Mouse (Mus musculus) fat pad, adult 2 months (tissue): Measurements from ENCODE around the gene Slc38a5.

Experiments
- DNase-seq: peaks from one replicate; pipeline ENCODE4 v3.0.0-alpha.2; 2011; ENCODE audit warnings: low read depth, low spot score; ENCODE audit errors: extremely low read depth

The Slc38a5 gene

DNA sequence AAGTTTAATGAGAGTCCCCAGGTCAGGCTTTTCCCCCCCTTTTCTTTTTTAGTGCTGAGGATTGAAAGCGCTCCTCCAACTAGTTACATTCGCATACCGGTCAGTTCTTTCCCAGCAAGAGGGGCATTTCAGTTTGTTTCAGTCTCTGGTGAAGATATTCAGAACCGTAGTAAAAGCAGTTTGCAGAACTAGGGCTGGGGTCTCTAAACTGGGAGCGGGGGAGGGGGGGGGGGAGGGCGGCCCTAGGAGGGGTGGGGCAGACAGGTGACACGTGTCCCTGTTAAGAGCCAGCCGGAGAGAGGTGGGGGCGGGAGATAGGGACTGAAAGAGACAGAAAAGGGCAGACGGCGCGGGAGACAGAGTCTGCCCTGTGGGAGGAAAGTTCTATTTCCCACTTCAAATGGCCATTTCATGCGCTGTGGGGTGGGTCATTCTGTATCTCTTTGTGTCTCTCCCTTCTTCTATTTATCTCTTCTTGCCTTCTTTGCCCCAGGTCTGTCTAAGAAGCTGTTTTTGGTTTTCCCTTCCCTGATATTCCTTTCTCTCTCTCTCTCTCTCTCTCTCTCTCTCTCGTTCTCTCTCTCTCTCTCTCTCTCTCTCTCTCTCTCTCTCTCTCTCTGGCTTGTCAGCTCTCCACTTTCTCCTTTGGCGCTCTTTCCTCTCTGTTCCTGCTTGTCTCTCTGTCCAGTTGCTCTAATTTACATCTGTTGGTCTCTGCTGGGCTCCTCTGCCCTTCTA lies at the start of gene Slc38a5:
Slc38a5 (plus strand) TSS at position 51 of the 738 bp plus-strand sequence.
- DNase-seq, result no peak

GRCm38 (mm10) chrX:8222296-8222677 lies 48.6 kb upstream of the Slc38a5 start:
- no peak for DNase-seq

GRCm38 (mm10) chrX:8222678-8223421 lies 48.1 kb upstream of the Slc38a5 start:
- peak; percentile 89 for DNase-seq

DNA sequence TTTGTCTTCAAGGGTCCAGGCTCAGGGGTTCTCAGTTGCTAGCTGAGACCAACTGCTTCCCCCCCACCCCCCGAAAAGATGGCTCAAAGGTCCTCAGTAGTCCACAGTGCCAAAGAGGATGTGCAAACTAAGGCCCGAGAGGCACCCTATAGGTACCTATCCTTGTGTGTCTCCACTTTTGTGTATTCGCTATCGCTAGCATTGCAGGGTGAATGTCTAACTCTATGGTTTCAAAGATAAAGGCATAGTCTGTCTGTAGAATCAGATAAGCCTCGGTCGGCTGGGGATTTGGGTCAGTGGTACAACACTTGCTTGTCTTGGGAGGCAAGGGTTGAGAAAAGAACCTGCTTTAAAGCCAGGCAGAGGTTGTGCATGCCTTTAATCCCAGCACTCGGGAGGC lies 47.5 kb upstream of the Slc38a5 start:
- no peak for DNase-seq

DNA sequence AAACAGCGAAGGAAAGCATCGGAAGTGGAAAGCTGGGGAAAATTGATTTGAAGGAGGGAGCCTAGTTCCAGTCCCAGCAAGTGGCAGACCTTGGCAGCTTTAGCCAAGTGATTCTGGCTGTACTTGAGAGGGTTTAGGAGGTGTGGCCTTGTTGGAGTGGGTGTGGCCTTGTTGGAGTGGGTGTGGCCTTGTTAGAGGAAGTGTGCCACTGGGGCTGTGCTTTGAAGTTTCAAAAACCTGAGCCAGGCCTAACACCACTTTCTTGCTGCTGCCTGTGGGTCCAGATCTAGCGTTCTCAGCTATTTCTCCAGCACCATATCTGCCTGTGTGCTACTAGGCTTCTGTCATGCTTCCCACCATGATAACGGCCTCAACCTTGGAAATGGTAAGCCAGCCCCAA lies 40.7 kb upstream of the Slc38a5 start:
- DNase-seq, result no peak

DNA sequence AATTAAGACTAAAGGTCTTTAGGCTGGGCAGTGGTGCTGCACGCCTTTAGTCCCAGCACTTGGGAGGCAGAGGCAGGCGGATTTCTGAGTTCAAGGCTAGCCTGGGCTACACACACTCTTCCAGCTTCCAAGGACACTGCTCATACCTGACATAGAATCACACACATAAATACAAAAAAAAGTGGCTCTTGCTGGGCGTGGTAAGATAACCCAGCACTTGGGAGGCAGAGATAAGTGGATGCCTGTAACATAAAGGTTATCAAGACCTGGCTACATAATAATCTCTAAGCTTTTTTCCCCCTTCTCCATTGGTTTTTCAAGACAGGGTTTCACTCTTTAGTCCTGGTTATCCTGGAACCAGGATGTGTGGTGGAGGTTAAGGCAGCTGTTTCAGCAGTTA lies 37.3 kb upstream of the Slc38a5 start:
- DNase-seq, result no peak

GRCm38 (mm10) chrX:8236704-8237103 lies 34.2 kb upstream of the Slc38a5 start:
- DNase-seq, result no peak

GRCm38 (mm10) chrX:8238804-8239395 lies 32.0 kb upstream of the Slc38a5 start:
- DNase-seq, result no peak

DNA sequence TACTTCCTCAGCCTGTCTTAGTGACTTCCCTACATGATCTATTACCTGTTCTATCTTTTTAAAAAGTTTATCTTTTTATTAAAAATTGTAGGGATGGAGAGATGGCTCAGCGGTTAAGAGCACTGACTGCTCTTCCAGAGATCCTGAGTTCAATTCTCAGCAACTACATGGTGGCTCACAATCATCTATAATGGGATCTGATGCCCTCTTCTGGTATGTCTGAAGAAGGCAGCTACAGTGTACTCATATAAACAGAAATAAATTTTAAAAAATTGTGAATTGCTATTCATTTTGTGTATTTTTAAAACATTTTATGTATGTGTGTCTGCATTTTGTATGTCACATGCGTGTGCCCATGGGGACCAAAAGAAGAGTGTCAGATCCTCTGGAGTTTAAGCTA lies 23.3 kb upstream of the Slc38a5 start:
- DNase-seq, result no peak

GRCm38 (mm10) chrX:8248542-8249120 lies 22.3 kb upstream of the Slc38a5 start:
- no peak for DNase-seq

DNA sequence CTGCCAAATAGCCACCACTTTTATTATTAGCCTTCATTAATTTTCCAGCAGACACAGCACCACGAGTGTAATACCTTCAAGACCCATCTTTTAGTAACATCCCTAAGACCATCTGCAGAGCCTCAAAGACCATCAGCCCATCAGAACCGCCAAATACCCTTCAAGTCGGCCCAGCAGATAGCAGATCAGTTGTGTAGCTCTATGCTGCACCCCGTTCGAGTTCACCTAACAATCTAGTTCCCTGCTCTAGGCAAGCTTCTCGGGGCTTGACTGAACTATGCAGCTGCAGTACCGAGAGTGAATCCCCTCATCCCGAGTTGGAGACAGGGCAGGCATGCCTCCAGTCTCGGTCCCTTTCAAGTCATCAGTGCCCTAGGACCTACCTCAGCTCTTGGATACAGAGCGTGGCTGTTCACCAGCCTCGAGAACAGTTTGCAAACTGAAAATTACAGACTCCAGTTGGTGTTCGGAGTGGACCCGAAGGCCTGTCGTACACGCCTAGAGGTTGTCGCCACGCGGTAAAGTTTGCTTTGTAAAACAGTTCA lies 19.1 kb upstream of the Slc38a5 start:
- no peak for DNase-seq

DNA sequence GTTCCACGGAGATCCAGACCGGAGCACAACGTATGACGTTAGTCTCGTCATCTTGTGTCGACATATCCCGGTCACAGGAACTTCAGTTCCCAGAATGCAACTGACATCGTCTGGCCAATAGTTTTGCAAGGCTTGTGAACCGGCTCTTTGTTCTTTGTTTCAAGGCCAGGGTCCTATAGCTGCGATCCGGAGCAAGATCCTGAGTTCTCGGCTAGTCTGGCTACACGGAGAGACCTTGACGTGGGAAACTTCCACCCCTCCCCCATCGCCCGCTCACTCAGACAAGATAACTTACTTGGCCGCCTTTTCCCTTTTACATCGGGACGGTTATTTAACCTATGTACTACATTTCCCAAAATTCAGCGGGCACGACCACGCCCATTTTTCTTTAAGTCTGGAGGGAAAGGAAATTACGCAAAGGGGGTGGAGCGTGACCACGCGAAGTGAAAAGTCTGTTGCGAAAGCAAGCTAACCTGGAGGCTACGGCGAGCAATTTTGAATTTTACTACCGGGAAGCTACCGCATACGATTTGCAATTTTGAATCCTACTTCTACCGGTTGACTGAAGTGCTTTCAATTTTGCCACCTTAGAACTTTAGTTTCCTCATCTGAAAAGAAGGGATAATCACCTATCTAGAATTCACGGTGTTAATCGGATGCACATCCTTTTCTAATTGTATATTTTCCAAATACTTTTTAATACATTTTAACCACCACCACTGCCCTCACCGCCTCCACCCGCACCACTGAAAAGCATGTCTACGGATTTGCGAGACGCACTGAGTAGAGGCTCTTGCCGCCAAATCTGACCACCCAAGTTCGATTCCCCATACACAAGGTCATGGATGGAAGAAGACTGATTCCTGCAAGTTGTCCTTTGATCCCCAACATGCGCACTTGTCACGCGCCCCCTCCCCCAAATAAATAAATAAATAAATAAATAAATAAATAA lies 18.3 kb upstream of the Slc38a5 start, which contains the start of gene Ftsj1:
Ftsj1 (minus strand) TSS at position 73 of the 952 bp plus-strand sequence.
- DNase-seq, result no peak

- no peak for DNase-seq
Observed at GRCm38 (mm10) chrX:8253711-8254110, 17.2 kb upstream of the Slc38a5 start.

- no peak for DNase-seq
Observed at GRCm38 (mm10) chrX:8255807-8256206, 15.1 kb upstream of the Slc38a5 start.

DNA sequence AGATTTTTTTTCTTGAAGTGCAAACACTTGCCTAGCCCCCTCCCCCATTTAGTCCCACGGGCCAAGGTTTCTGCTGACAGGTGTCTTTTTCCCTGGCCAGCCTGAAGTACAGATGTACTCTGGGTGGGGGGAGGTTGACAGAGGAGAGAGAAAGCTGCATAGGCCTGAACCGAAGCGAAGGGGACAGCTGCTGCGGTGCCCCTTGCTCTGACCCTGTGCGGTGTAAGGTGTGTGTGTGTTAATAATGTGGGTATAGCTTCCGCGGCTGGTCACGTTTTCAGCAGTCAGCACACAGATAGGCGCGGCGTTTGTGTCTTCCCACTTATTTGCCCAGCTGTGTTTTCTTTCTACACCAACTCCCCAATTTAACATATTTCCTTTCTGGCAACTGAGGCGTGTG lies 11.5 kb upstream of the Slc38a5 start:
- DNase-seq, result no peak

DNA sequence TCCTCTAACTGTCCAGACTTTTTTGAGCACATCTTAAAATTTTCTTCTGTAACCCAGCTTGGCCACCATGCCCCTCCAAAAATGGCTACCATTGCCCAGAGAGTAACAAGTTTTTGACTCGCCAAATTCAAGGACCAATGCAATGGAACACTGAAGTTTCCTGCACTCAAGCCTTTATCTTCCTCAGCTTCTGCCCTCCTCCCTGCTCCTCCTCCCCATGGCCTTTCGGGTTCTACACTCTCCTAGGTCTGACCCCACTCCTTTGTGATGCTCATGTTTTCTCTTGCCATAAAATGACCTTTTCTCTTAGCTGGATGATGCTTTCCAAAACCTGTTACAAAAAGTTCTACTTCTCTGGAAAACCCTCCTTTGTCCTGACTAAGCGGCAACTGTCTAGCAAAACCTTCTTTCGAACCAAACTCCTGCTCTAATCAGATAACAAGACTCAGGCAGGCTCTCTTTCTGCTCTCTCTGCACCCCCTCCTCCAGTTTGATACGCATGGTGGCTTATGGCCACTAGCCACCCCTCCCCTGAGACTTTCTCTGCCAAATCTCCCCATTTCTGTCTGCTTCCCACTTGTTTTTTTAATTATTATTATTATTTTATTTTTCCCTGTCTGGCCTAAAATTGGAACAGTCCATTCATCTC lies 7.7 kb upstream of the Slc38a5 start:
- no peak for DNase-seq

DNA sequence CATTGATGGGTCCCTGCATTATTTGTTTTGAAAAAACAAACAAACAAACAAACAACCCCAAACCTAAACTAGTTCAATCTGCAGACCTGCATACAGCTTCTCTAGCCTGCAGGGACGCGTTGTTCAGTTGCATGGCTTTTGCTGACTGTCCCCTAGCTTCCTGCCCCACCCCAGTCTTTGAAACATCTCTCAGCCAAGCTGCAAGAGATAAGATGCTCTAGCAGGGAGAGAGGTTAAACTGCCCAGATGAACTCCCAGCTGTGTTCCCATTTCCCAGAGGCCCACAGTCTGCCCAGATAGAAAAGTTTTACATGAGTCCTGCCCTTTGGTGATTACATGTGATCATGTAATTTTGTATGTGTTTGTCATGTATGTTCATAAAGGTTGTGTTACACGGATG lies 6.7 kb upstream of the Slc38a5 start:
- no peak for DNase-seq

- no peak for DNase-seq
Observed at GRCm38 (mm10) chrX:8272000-8272399, 1.1 kb downstream of the Slc38a5 start.

- DNase-seq, result no peak
Observed at GRCm38 (mm10) chrX:8274056-8274455, 3.1 kb downstream of the Slc38a5 start.

- no peak for DNase-seq
Observed at GRCm38 (mm10) chrX:8288621-8289020, 17.7 kb downstream of the Slc38a5 start.
